Mouse (Mus musculus): ENCODE measurements around the gene Gm49383.

- no peak for TF ChIP-seq EP300 (IDR thresholded peaks at IDR 0.05; ENCODE audit: low read depth)
- TF ChIP-seq CTCF (IDR thresholded peaks at IDR 0.05; ENCODE audit: low read depth): no peak
Measured at GRCm38 (mm10) chr12:69238284-69238683, 41.4 kb upstream of the Gm49383 start.

All from liver, postnatal 0 days (tissue).